Mouse (Mus musculus) myocyte (in vitro differentiated cells): ENCODE measurements around the gene Vwa8.

ENCODE experiments used
- MYOD1 ChIP-seq, 3 experiments: IDR thresholded peaks; one replicate each; pipeline ENCODE4 v1.6.1; 2011; ENCODE audit warnings: control low read depth in 2 of 3, low read depth in 2 of 3, mild to moderate bottlenecking in 2 of 3, moderate library complexity in 1 of 3; ENCODE audit not compliant: insufficient read length in 2 of 3, control insufficient read depth in 1 of 3
- POLR2A ChIP-seq: IDR thresholded peaks from one replicate; pipeline ENCODE4 v1.6.1; 2011; ENCODE audit warnings: low read depth, mild to moderate bottlenecking, control low read depth, moderate library complexity; ENCODE audit not compliant: insufficient read length
- TCF12 ChIP-seq: IDR thresholded peaks from one replicate; pipeline ENCODE4 v1.6.1; 2011; ENCODE audit warnings: mild to moderate bottlenecking, control low read depth; ENCODE audit not compliant: poor library complexity, insufficient read depth, severe bottlenecking
- TCF3 ChIP-seq: IDR thresholded peaks from one replicate; pipeline ENCODE4 v1.6.1; 2011; ENCODE audit warnings: low read depth, control low read depth; ENCODE audit not compliant: insufficient read length
- USF1 ChIP-seq: IDR thresholded peaks from one replicate; pipeline ENCODE4 v1.6.1; 2011; ENCODE audit warnings: low read depth, mild to moderate bottlenecking, control low read depth, moderate library complexity

DNA sequence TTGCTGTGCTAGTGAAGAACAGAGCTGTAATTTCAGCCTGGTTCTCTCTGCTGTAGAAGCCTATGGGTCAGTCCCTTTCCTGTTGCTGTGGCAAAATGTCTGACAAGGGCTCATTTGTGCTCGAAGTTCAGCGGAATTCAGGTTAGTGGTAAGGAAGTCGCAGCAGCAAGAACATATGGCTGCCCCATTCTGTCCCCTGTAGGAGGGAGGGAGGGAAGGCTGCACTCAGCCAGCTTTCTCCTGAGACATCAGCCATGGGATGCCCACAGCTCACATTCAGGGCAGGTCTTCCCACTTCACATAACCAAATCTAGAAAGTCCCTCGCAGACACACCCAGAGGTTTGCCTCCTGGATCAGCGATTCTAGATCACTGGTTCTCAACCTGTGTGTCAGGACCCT, 277.3 kb downstream of the Vwa8 start:
- no peak for TF ChIP-seq POLR2A
- TF ChIP-seq MYOD1 (IDR thresholded peaks at IDR 0.05; ENCODE audit: control insufficient read depth in 1 of 3, insufficient read length in 2 of 3, low read depth in 2 of 3) = no peak
- TF ChIP-seq USF1 = no peak
- no peak for TF ChIP-seq TCF3
- TF ChIP-seq TCF12 = no peak
